Mouse (Mus musculus) brown adipose tissue, adult 24 weeks (tissue): ENCODE results near the gene Samsn1. TPM values are rescaled to one million over a fixed set of nuclear protein-coding genes. Genes with fewer than 3 reads are reported as not detected.

Source experiments
- H3K27ac ChIP-seq: fragments of 200-500 bp; replicated peaks from 2 replicates; pipeline ENCODE4 v1.5.1; 2012; ENCODE audit warnings: low read depth, mild to moderate bottlenecking, low read length
- H3K4me1 ChIP-seq: fragments of 200-500 bp; 2 replicates; pipeline ENCODE4 v1.6.1; 2012; ENCODE audit warnings: low read length, mixed read lengths; ENCODE audit not compliant: control insufficient read depth, insufficient read depth, insufficient read length
- H3K4me3 ChIP-seq: fragments of 200-500 bp; 2 replicates; pipeline ENCODE4 v1.5.1; 2012; ENCODE audit warnings: low read depth, mild to moderate bottlenecking, low read length, moderate library complexity; ENCODE audit not compliant: insufficient read depth
- polyA plus RNA-seq: library from polyadenylated mRNA; stranded (reverse); fragments of >200 nt; gene quantifications from 2 replicates; pipeline ENCODE4 v1.2.4, GENCODE M21; 2012; ENCODE audit not compliant: missing spikeins, insufficient read depth, insufficient read length

The Samsn1 gene
- polyA plus RNA-seq, 1 experiment = 0.91 TPM

GRCm38 (mm10) chr16:75979381-75979780 is 42.7 kb downstream of the Samsn1 start:
- H3K4me3 ChIP-seq = no peak overlapping the region
- H3K27ac ChIP-seq = no peak overlapping the region
- no peaks in the 10 kb centered on the region for H3K4me1 ChIP-seq

- H3K4me1 ChIP-seq = no peaks in the 10 kb centered on the region
- no peak overlapping the region for H3K4me3 ChIP-seq
- no peak overlapping the region for H3K27ac ChIP-seq
These were observed 44.3 kb downstream of the Samsn1 start for GRCm38 (mm10) chr16:75977798-75978197.

- H3K4me3 ChIP-seq = no peak overlapping the region
- no peaks in the 10 kb centered on the region for H3K4me1 ChIP-seq
- H3K27ac ChIP-seq = no peak overlapping the region
These were observed 46.3 kb downstream of the Samsn1 start for GRCm38 (mm10) chr16:75975682-75976332.

- H3K4me1 ChIP-seq = no peaks in the 10 kb centered on the region
- H3K4me3 ChIP-seq = no peak overlapping the region
- no peak overlapping the region for H3K27ac ChIP-seq
These were observed 51.6 kb downstream of the Samsn1 start for GRCm38 (mm10) chr16:75970266-75970998.

GRCm38 (mm10) chr16:75962021-75962420 is 60.1 kb downstream of the Samsn1 start:
- no peak overlapping the region; the same call in 1 of the 2 replicates for H3K27ac ChIP-seq
- H3K4me3 ChIP-seq = no peak overlapping the region
- no peaks in the 10 kb centered on the region for H3K4me1 ChIP-seq

- Histone ChIP-seq H3K4me3 (no peak overlapping the region), H3K4me1 (no peaks in the 10 kb centered on the region), H3K27ac (peak overlapping the region; percentile 48; the same call in 1 of the 2 replicates)
These were observed 60.6 kb downstream of the Samsn1 start for GRCm38 (mm10) chr16:75961487-75961886.

GRCm38 (mm10) chr16:75961036-75961435 is 61.0 kb downstream of the Samsn1 start:
- H3K27ac ChIP-seq = no peak overlapping the region
- H3K4me1 ChIP-seq = no peaks in the 10 kb centered on the region
- no peak overlapping the region for H3K4me3 ChIP-seq

- no peak overlapping the region for H3K27ac ChIP-seq
- no peak overlapping the region for H3K4me3 ChIP-seq
- no peaks in the 10 kb centered on the region for H3K4me1 ChIP-seq
These were observed 88.7 kb downstream of the Samsn1 start for GRCm38 (mm10) chr16:75933357-75933756.

- Histone ChIP-seq H3K4me1 (no peaks in the 10 kb centered on the region), H3K4me3 (no peak overlapping the region), H3K27ac (no peak overlapping the region)
These were observed 91.9 kb downstream of the Samsn1 start for GRCm38 (mm10) chr16:75930222-75930553.

- Histone ChIP-seq H3K4me3 (no peak overlapping the region), H3K4me1 (no peaks in the 10 kb centered on the region), H3K27ac (no peak overlapping the region)
These were observed 92.4 kb downstream of the Samsn1 start for GRCm38 (mm10) chr16:75929536-75930221.

- no peak overlapping the region for H3K27ac ChIP-seq
These were observed 95.6 kb downstream of the Samsn1 start for GRCm38 (mm10) chr16:75926511-75926910.

GRCm38 (mm10) chr16:75920870-75921269 is 101.2 kb downstream of the Samsn1 start:
- Histone ChIP-seq H3K27ac (no peak overlapping the region), H3K4me1 (no peaks in the 10 kb centered on the region), H3K4me3 (no peak overlapping the region)

More at GRCm38 (mm10) chr16:75926511-75926910, 95.6 kb downstream of the Samsn1 start:
- no peak overlapping the region for H3K4me3 ChIP-seq
- H3K4me1 ChIP-seq = no peaks in the 10 kb centered on the region

- H3K4me1 ChIP-seq = no peaks in the 10 kb centered on the region
- H3K27ac ChIP-seq = no peak overlapping the region
- no peak overlapping the region for H3K4me3 ChIP-seq
These were observed 102.8 kb downstream of the Samsn1 start for GRCm38 (mm10) chr16:75919298-75919697.

GRCm38 (mm10) chr16:75917712-75918111 is 104.4 kb downstream of the Samsn1 start:
- no peak overlapping the region for H3K4me3 ChIP-seq
- no peak overlapping the region for H3K27ac ChIP-seq
- no peaks in the 10 kb centered on the region for H3K4me1 ChIP-seq

- Histone ChIP-seq H3K4me1 (no peaks in the 10 kb centered on the region), H3K27ac (no peak overlapping the region), H3K4me3 (no peak overlapping the region)
These were observed 110.0 kb downstream of the Samsn1 start for GRCm38 (mm10) chr16:75912051-75912450.
